Mouse (Mus musculus) stomach, adult 2 months (tissue): ENCODE data around the gene Sult2a8. TPM values are rescaled to one million over a fixed set of nuclear protein-coding genes. Genes with fewer than 3 reads are reported as not detected.

ENCODE experiments used
- polyA plus RNA-seq: library from polyadenylated mRNA; depleted of rRNA; stranded (reverse); fragments of >200 nt; gene quantifications from 2 replicates; pipeline ENCODE4 v1.2.3, GENCODE M21; 2012; rRNA removed

Gene Sult2a8
- not detected in 2 replicates for polyA plus RNA-seq

GRCm38 (mm10) chr7:14446534-14446933, at the start of gene Sult2a8:
TSS of gene Sult2a8 (minus strand) at chr7:14446769.

DNA sequence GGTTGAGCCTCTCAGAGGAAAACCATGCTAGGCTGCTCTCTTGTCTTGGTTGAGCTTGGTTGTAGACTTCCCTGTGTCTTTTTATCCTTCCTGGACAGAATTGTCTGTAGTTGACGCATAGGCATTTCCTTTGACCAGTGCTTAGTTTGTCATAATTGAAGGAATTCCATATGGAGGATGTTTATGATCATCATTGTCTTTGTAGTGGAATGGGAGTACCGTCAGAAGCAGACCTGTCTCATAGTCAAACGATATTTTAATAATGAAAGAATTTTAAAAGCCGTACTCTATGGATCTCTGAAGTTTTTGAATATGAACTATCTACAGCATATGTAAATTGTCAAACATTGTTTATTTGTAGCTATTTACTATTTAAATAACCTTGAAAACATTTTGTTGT, 47.6 kb upstream of the Sult2a8 start, which contains the start of gene Sult2a7:
TSS of gene Sult2a7 (minus strand) at position 101 of the 400 bp plus-strand sequence.

Other genes with a start within 250 kb of the Sult2a8 start
- gene Sult2a6, start 191.9 kb downstream of the Sult2a8 start, polyA plus RNA-seq, result not detected in 2 replicates
- not detected in 2 replicates for gene Obox8, start 113.2 kb downstream of the Sult2a8 start, polyA plus RNA-seq
- not detected in 2 replicates for gene Sult2a7, start 47.5 kb upstream of the Sult2a8 start, polyA plus RNA-seq
- not detected in 2 replicates for gene Vmn1r90, start 116.7 kb upstream of the Sult2a8 start, polyA plus RNA-seq
- gene Obox7, start 212.7 kb upstream of the Sult2a8 start, polyA plus RNA-seq, result not detected in 2 replicates